Mouse (Mus musculus) hindbrain, embryonic 10.5 days (tissue): ENCODE measurements around the gene Tmprss11f. TPM values are rescaled to one million over a fixed set of nuclear protein-coding genes. Genes with fewer than 3 reads are reported as not detected.
"Not testable (repeated sequence)": the region's sequence is repeated elsewhere in the genome, so short reads cannot be mapped to it uniquely, and the experiment has no call there.

Experiments
- DNase-seq: peaks from one replicate; pipeline ENCODE4 v3.0.0-alpha.2; 2017; ENCODE audit warnings: low spot score
- H3K27ac ChIP-seq: fragments of 300-500 bp; sonication (generic); 2 replicates; pipeline ENCODE4 v1.5.1; 2016; ENCODE audit warnings: mild to moderate bottlenecking, moderate library complexity
- H3K27me3 ChIP-seq: fragments of 300-500 bp; sonication (generic); 2 replicates; pipeline ENCODE4 v1.6.1; 2016; ENCODE audit warnings: mild to moderate bottlenecking; ENCODE audit not compliant: poor library complexity, insufficient read depth, severe bottlenecking
- H3K36me3 ChIP-seq: fragments of 300-500 bp; sonication (generic); 2 replicates; pipeline ENCODE4 v1.6.1; 2016; ENCODE audit warnings: mild to moderate bottlenecking, moderate library complexity
- H3K4me1 ChIP-seq: fragments of 300-500 bp; sonication (generic); replicated peaks from 2 replicates; pipeline ENCODE4 v1.6.1; 2016; ENCODE audit warnings: mild to moderate bottlenecking
- H3K4me3 ChIP-seq: fragments of 300-500 bp; sonication (generic); 2 replicates; pipeline ENCODE4 v1.5.1; 2016; ENCODE audit warnings: mild to moderate bottlenecking, moderate library complexity
- H3K9me3 ChIP-seq: fragments of 300-500 bp; sonication (generic); 2 replicates; pipeline ENCODE4 v1.6.1; 2016; ENCODE audit warnings: mild to moderate bottlenecking, moderate library complexity
- WGBS: fragments of 180-500 bp; shearing (Covaris S2); methylation state at CpG from one replicate; pipeline ENCODE4 v1.1.7; 2016; 5-methylcytosine and 5-hydroxymethylcytosine counted together
- polyA plus RNA-seq: library from polyadenylated mRNA; unstranded; fragments of >200 nt; fragmentation: Nextera tagmentation; extraction: Ambion mirVana; gene quantifications from 2 replicates; pipeline ENCODE4 v1.2.1, GENCODE M21; 2016

The Tmprss11f gene
- not detected in 2 replicates for polyA plus RNA-seq

DNA sequence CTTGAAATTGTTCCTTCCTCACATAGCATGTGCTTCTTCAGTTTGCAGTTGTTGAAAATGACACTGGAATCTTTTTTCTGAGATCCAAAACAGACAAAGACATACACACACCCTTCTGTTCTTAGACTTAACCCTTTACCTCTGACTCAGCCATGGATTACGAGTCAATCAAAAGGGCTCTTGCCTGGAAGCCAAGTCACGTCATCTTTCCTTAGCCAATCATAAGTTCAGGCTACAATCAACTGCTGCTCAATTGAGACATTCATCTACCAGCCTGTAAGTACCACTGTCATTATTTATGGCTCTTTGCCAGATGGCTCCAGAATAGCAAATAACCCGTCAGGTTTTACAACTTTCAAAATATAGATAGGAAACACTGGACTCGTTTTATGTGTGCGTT lies at the start of gene Tmprss11f:
Gene Tmprss11f (minus strand): TSS at position 101 of the 400 bp plus-strand sequence.
- DNase-seq, result no peak
- 86% methylated on average over 5 of the region's 5 CpGs for WGBS
- H3K36me3 ChIP-seq, result no peaks in the 10 kb centered on the region
- no peaks in the 10 kb centered on the region for H3K4me1 ChIP-seq
- H3K4me3 ChIP-seq, result no peak within 1 kb of the TSS
- no peaks in the 10 kb centered on the region for H3K9me3 ChIP-seq
- no peaks in the 10 kb centered on the region for H3K27me3 ChIP-seq
- no peak within 1 kb of the TSS for H3K27ac ChIP-seq

DNA sequence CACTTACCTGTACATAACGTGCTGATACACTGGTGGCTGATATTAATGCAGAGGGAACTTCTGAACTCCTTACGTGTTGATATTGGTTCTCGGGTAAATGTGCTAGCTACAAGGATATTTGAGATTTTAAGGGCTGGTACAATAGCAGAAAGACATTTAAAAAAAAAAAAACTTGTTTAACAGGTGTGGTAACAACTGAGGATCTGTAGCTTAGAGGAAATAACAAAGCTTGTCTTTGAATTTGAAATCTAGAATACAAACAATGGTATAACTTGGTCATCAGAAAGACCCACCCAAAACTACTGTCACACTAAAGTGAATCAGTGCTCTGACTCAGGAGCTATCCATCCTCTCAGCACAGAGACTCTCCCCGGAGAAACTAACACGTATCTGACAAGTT lies 44.0 kb upstream of the Tmprss11f start, which contains the start of gene Tmprss11b:
Gene Tmprss11b (minus strand): TSS at position 101 of the 400 bp plus-strand sequence.
- Histone ChIP-seq H3K4me3 (no peak within 1 kb of the TSS), H3K4me1 (no peaks in the 10 kb centered on the region), H3K27me3 (no peaks in the 10 kb centered on the region), H3K27ac (no peak within 1 kb of the TSS), H3K9me3 (no peaks in the 10 kb centered on the region), H3K36me3 (no peaks in the 10 kb centered on the region)
- 83% methylated on average over 5 of the region's 5 CpGs for WGBS
- no peak for DNase-seq

DNA sequence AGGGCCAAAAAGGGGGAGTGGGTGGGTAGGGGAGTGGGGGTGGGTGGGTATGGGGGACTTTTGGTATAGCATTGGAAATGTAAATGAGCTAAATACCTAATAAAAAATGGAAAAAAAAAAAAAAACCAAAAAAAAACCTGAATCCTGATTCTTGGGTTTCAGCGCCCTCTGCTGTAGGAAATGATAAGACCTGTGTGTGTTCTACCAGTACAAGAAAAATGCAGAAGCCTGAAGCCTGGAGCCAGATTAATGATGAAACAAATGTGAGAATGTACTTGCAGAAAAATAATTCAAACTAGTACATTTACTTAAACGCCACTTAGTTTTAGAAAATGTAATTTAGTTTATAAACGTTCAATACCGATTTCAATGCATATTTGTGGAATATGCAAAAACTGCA lies 17.0 kb upstream of the Tmprss11f start:
- H3K36me3 ChIP-seq, H3K27ac ChIP-seq, H3K4me1 ChIP-seq, H3K9me3 ChIP-seq, H3K27me3 ChIP-seq, H3K4me3 ChIP-seq: not testable (repeated sequence)
- WGBS, result 27% methylated on average over 4 of the region's 4 CpGs
- DNase-seq, result peak; percentile 4

DNA sequence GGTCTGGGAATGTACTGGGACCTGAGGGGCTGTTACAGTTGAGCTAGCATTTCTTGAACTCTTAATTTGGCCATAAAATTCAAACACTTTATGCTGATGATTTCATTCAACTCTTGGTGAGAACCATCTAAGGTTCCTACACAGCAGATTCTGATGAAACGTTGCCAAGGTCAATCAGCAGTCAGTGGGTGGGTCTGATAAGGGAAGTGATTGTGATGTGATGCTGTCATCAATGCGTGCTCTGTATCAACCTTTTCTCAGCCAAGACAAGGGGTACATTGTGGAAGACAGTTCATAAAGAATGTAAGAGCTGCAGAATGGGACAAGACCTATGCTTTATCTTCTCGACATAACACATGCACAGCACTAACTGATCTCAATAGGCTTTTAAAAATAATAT lies 8.6 kb upstream of the Tmprss11f start:
- DNase-seq, result no peak
- H3K4me1 ChIP-seq, result no peaks in the 10 kb centered on the region
- 71% methylated on average over 3 of the region's 3 CpGs for WGBS

DNA sequence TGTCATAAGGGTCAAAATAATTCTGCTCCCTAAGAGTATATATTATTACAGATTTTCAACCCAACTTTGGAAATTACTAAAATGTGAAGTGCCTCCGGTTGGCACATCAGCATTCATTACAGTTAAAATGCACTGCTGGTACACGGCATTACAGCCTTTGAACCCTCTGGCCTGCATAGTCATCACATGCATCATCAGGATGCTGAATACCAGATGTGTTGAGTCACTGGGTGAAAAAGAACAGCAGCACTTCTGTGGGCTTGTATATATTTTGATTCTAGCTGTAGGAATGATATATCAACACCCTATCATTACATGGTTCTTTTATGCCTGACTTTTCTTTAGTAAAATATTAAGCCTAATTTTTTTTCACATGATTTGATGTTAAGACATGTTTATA lies 1.5 kb downstream of the Tmprss11f start:
- Histone ChIP-seq H3K9me3 (no peaks in the 10 kb centered on the region), H3K4me3 (no peak overlapping the region), H3K27me3 (no peaks in the 10 kb centered on the region), H3K4me1 (no peaks in the 10 kb centered on the region), H3K27ac (no peak overlapping the region), H3K36me3 (no peaks in the 10 kb centered on the region)
- 91% methylated on average over 2 of the region's 2 CpGs for WGBS
- no peak for DNase-seq

More for the DNA sequence above, 8.6 kb upstream of the Tmprss11f start:
- H3K36me3 ChIP-seq, result no peaks in the 10 kb centered on the region
- H3K4me3 ChIP-seq, result no peak overlapping the region
- no peaks in the 10 kb centered on the region for H3K27me3 ChIP-seq
- no peaks in the 10 kb centered on the region for H3K9me3 ChIP-seq
- H3K27ac ChIP-seq, result no peak overlapping the region

DNA sequence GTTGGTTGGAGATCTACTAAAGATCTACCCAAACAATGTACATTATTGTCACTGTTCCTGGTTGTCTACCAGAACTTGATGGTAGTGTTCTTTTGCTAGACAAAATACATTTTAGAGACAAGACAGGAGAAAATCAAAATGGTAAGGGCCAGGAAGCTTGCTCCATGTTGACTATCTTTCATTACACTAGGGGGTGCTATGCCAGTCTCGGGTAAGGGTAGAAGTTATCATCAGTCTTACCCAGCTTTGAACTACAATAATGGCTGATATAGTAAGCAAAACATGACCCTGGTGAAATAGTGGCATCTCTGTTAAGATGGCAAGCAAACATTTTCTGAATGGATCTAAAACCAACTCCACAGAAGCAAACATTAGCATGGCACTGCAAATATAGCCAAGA lies 10.4 kb downstream of the Tmprss11f start:
- Histone ChIP-seq H3K9me3 (no peaks in the 10 kb centered on the region), H3K4me1 (no peaks in the 10 kb centered on the region), H3K27ac (no peak overlapping the region), H3K36me3 (no peaks in the 10 kb centered on the region), H3K27me3 (no peaks in the 10 kb centered on the region), H3K4me3 (no peak overlapping the region)
- no peak for DNase-seq
- 76% methylated on average over 1 of the region's 1 CpGs for WGBS

DNA sequence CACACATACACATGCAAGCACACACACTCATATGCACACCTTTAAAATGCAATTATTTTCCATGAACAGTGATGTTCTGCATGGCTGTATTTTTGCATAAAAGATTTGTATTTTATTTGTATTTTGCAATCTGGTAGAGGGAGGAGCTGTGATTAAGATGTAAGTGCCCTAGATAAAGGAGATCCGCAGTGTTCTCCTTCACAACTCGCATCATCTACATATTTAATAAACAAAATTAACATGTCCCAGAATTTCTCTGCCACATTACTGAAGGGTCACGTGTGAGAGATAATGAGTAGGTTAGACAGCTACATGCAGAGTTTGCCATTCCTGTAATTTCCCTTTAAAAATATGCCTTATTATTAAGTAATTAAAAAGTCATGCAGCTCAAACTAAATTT lies 46.3 kb downstream of the Tmprss11f start:
- no peak overlapping the region for H3K27ac ChIP-seq
- no peaks in the 10 kb centered on the region for H3K36me3 ChIP-seq
- DNase-seq, result no peak
- no peaks in the 10 kb centered on the region for H3K27me3 ChIP-seq
- WGBS, result 89% methylated on average over 3 of the region's 3 CpGs
- H3K9me3 ChIP-seq, result no peaks in the 10 kb centered on the region
- no peaks in the 10 kb centered on the region for H3K4me1 ChIP-seq
- no peak overlapping the region for H3K4me3 ChIP-seq

DNA sequence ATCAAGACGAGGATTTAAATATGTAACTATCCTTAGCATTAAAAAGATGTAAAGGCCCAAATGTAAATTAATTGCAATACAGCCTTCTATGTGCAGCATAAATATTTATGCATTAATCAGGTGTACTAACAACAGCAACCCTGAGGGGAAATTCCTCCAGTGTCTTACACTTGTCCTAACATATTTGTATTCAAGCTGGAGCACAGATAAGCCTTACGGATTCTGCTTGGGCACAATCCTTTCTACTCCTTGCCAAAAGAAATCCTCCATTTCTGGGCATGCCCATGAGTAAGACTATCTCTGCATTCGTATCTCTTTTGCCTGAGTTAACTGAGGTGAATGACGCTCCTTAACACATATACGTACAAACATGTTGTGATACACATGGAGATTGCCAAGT lies 49.6 kb downstream of the Tmprss11f start:
- Histone ChIP-seq H3K27me3 (no peaks in the 10 kb centered on the region), H3K9me3 (no peaks in the 10 kb centered on the region), H3K4me1 (no peaks in the 10 kb centered on the region), H3K27ac (no peak overlapping the region), H3K4me3 (no peak overlapping the region), H3K36me3 (no peaks in the 10 kb centered on the region)
- 91% methylated on average over 5 of the region's 5 CpGs for WGBS
- DNase-seq, result no peak

DNA sequence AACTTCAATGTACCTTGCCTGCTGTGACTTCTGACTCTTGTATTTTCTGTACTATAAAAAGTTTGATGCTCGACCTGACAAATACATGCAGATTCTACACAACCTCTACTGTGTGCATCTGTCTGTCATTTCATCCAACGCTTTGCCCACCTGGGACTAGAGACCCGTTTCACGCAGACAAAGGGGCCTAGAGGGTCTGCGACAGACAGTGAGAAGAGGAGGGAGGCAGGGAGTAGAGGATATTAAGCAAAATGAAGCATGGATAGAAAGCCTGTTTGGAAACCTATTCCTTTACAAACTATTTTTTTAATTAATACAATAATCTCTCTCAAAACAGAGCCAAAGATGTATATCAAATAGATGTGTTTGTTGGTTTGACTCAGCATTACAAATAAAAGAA lies 50.2 kb downstream of the Tmprss11f start:
- WGBS, result 77% methylated on average over 5 of the region's 5 CpGs
- Histone ChIP-seq H3K9me3 (no peaks in the 10 kb centered on the region), H3K27me3 (no peaks in the 10 kb centered on the region), H3K27ac (no peak overlapping the region), H3K4me3 (no peak overlapping the region), H3K4me1 (no peaks in the 10 kb centered on the region), H3K36me3 (no peaks in the 10 kb centered on the region)
- no peak for DNase-seq

DNA sequence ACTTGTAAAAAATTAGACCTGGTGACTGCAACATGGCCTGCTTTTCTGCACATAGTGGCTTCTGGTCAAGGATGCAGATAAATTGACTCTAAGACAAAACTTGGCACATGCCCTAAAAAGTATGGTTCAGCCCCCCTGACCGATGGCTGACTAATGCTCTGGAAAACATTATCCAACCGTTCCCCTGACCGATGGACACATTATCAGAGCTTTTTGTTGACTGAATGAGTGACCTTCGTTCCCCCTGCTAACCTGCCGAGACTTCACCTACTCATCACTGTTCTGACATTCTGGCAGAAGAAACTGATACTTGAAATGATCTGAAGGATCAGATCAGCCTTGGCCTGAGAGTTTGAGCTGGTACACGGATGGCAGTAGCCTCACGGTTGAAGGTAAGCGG lies 53.5 kb downstream of the Tmprss11f start:
- H3K4me3 ChIP-seq, H3K9me3 ChIP-seq, H3K36me3 ChIP-seq, H3K4me1 ChIP-seq, H3K27me3 ChIP-seq, H3K27ac ChIP-seq, DNase-seq: not testable (repeated sequence)
- 90% methylated on average over 8 of the region's 8 CpGs for WGBS

DNA sequence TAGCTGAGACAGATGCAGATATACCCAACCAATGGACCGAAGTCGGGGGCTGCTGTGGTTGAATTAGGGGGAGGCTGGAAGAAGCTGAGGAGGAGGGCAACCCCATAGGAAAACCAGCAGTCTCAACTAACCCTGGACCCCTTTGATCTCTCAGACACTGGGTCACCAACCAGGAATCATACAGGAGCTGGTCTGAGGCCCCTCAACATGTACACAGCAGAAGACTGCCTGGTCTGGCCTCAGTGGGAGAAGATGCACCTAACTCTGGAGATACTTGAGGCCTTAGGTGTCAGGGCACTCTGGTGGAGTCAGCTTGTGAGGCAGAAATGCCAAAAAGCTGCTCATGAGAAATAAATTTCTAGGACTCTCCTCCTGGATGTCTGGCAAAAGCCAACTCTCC lies 85.5 kb downstream of the Tmprss11f start:
- Histone ChIP-seq H3K27ac (no peak overlapping the region), H3K9me3 (no peaks in the 10 kb centered on the region), H3K4me3 (no peak overlapping the region), H3K36me3 (no peaks in the 10 kb centered on the region), H3K4me1 (no peaks in the 10 kb centered on the region), H3K27me3 (no peaks in the 10 kb centered on the region)
- DNase-seq, result no peak
- 86% methylated on average over 2 of the region's 2 CpGs for WGBS

DNA sequence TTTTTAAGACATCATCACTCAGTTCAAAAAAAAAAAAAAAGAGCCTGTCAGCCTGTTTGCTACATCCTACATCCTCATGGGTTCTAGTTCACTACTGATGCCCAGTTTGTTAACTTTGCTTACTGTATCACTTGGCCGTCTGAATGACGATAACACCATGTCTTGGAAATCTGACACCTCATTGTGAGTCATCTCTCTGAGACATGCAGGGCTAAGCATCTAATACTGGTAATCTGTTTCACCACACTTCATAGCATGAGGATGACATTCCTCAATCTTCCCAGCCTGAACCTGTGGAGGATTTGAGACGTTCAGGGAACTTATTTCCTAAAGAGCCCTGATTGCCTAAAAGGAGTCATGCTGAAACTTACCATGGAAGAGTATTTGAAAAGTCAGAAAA lies 91.6 kb downstream of the Tmprss11f start:
- WGBS, result 81% methylated on average over 3 of the region's 3 CpGs
- no peaks in the 10 kb centered on the region for H3K36me3 ChIP-seq
- H3K27ac ChIP-seq, result no peak overlapping the region
- no peaks in the 10 kb centered on the region for H3K4me1 ChIP-seq
- no peaks in the 10 kb centered on the region for H3K9me3 ChIP-seq
- DNase-seq, result no peak
- H3K4me3 ChIP-seq, result no peak overlapping the region
- no peaks in the 10 kb centered on the region for H3K27me3 ChIP-seq

DNA sequence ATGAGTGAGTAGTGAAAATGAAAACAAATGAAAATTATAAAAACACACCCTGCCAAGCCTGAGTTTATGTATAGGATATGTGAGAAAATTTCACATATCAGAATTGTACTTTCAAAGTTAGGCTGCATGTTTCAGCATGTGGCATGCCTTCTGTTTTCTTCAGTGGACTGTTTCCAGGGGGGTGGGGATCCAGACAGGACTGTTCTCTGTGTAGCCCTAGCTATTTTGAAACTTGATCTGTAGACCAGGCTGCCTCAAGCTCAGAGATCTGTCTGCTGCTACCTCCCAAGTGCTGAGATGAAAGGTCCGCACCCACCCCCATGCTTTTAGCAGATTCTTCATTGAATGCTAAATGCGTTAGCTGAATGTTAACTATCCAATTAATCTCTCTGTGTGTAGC lies 103.5 kb downstream of the Tmprss11f start:
- no peaks in the 10 kb centered on the region for H3K9me3 ChIP-seq
- H3K4me3 ChIP-seq, result no peak overlapping the region
- no peaks in the 10 kb centered on the region for H3K4me1 ChIP-seq
- H3K27me3 ChIP-seq, result no peaks in the 10 kb centered on the region
- H3K36me3 ChIP-seq, result no peaks in the 10 kb centered on the region
- H3K27ac ChIP-seq, result no peak overlapping the region
- 75% methylated on average over 2 of the region's 2 CpGs for WGBS
- no peak for DNase-seq

DNA sequence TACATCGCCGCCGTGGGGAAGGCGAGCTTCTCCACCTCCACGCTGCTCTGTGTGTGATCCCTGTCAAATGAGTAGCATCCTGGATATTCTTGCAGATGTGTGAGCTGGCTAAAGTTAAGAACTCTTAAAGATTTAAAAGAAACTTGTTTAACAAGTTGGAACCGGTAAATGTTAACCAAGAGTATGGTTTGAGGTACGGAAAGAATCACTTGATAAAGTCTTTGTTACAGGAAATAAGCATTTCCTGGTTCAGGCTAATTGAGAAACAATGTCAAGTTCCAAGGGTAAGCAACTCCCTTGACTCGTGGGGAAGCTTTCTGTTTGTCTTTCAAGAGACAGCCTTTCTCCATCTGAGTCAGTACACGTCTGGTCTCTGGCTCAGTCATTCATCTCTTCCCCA lies 113.7 kb downstream of the Tmprss11f start, which contains the start of gene Tmprss11g:
Gene Tmprss11g (minus strand): TSS at position 101 of the 400 bp plus-strand sequence.
- no peak within 1 kb of the TSS for H3K27ac ChIP-seq
- no peaks in the 10 kb centered on the region for H3K27me3 ChIP-seq
- DNase-seq, result no peak
- 86% methylated on average over 9 of the region's 9 CpGs for whole genome bisulfite sequencing
- H3K4me1 ChIP-seq, result no peaks in the 10 kb centered on the region
- H3K9me3 ChIP-seq, result no peaks in the 10 kb centered on the region
- H3K4me3 ChIP-seq, result no peak within 1 kb of the TSS
- no peaks in the 10 kb centered on the region for H3K36me3 ChIP-seq
